ENCODE assay signal across 27 mouse cellular contexts in genomic region chr8:12702290-12702689, GRCm38 (mm10). TPM values are rescaled to one million over a fixed set of nuclear protein-coding genes. Genes with fewer than 3 reads are reported as not detected.
A peak's percentile ranks its signal among the peaks of the same experiment; 100 is the strongest.
DNase-seq lines count a peak whose midpoint lies in the region; ATAC-seq and TF ChIP-seq lines count a peak whose summit lies in the region.
"Had no signal": no experiment of that assay in that cellular context is flagged by ENCODE, and none has a peak within 500 bp of the region (broad histone marks: within the 10 kb centered on the region; RNA-seq: fewer than 3 reads in every experiment).

No protein-coding gene starts in this region.

- H3K4me1 ChIP-seq in kidney, postnatal 0 days (replicated peaks; ENCODE audit: insufficient read depth, low read length): no peaks in the 10 kb centered on the region
- no peaks in the 10 kb centered on the region for H3K4me1 ChIP-seq in kidney, embryonic 16.5 days (ENCODE audit: insufficient read depth, low read length)
- no peaks in the 10 kb centered on the region for H3K4me1 ChIP-seq in MEL (ENCODE audit: control insufficient read depth in 1 of 2, insufficient read depth in 2 of 2, low read length in 2 of 2)
- H3K4me1 ChIP-seq: embryonic facial prominence, embryonic 13.5 days; forebrain, embryonic 15.5 days; hindbrain, embryonic 10.5 days; hindbrain, embryonic 15.5 days; limb, embryonic 12.5 days; liver, embryonic 15.5 days had no signal

- no peak for ATAC-seq in kidney, postnatal 0 days (replicated peaks; ENCODE audit: low FRiP score, low read depth)
- ATAC-seq in kidney, embryonic 16.5 days (ENCODE audit: low FRiP score, low TSS enrichment): no peak
- ATAC-seq in granulocyte monocyte progenitor cell, adult 5-6 weeks (replicated peaks; ENCODE audit: poor library complexity, severe bottlenecking): peak; percentile 77
- ATAC-seq in neutrophil, adult 5-6 weeks (ENCODE audit: extremely low read depth, insufficient number of reproducible peaks, low FRiP score, poor library complexity, severe bottlenecking): peak; percentile 43; the same call in 1 of the 2 replicates
- ATAC-seq: CD4-positive, CD25-positive, alpha-beta regulatory T cell, adult 4 months; forebrain, embryonic 15.5 days; inflammation-experienced regulatory T-cells, adult 6 months had no signal

- no peak overlapping the region for H3K4me2 ChIP-seq in kidney, postnatal 0 days (ENCODE audit: low read length)
- no peak overlapping the region for H3K4me2 ChIP-seq in kidney, embryonic 16.5 days (replicated peaks; ENCODE audit: low read depth, low read length)
- H3K4me2 ChIP-seq: embryonic facial prominence, embryonic 13.5 days; forebrain, embryonic 15.5 days; hindbrain, embryonic 15.5 days; limb, embryonic 12.5 days; liver, embryonic 15.5 days had no signal

- H3K27ac ChIP-seq in kidney, postnatal 0 days: no peak overlapping the region
- no peak overlapping the region for H3K27ac ChIP-seq in kidney, embryonic 16.5 days (ENCODE audit: low read length)
- H3K27ac ChIP-seq in MEL (ENCODE audit: control insufficient read depth, low read depth, low read length): no peak overlapping the region
- H3K27ac ChIP-seq in gastrocnemius, adult 2 months: no peak overlapping the region
- H3K27ac ChIP-seq: embryonic facial prominence, embryonic 13.5 days; forebrain, embryonic 10.5 days; forebrain, embryonic 15.5 days; hindbrain, embryonic 10.5 days; hindbrain, embryonic 15.5 days; layer of hippocampus, adult 2 months; limb, embryonic 12.5 days; liver, embryonic 15.5 days had no signal

- no peak overlapping the region for H3K9ac ChIP-seq in kidney, postnatal 0 days (ENCODE audit: low read depth, low read length)
- no peak overlapping the region for H3K9ac ChIP-seq in kidney, embryonic 16.5 days (replicated peaks; ENCODE audit: low read length)
- no peak overlapping the region for H3K9ac ChIP-seq in MEL (ENCODE audit: control insufficient read depth, low read depth, low read length, poor library complexity, severe bottlenecking)
- H3K9ac ChIP-seq: embryonic facial prominence, embryonic 13.5 days; forebrain, embryonic 15.5 days; hindbrain, embryonic 15.5 days; limb, embryonic 12.5 days; liver, embryonic 15.5 days had no signal

- H3K4me3 ChIP-seq in kidney, postnatal 0 days (replicated peaks; ENCODE audit: low read depth, low read length): no peak overlapping the region
- no peak overlapping the region for H3K4me3 ChIP-seq in kidney, embryonic 16.5 days (ENCODE audit: low read length)
- no peak overlapping the region for H3K4me3 ChIP-seq in MEL (ENCODE audit: control insufficient read depth in 1 of 2, insufficient read depth in 1 of 2, low read depth in 2 of 2, low read length in 2 of 2)
- no peak overlapping the region for H3K4me3 ChIP-seq in gastrocnemius, adult 2 months
- H3K4me3 ChIP-seq: embryonic facial prominence, embryonic 13.5 days; forebrain, embryonic 10.5 days; forebrain, embryonic 15.5 days; hindbrain, embryonic 10.5 days; hindbrain, embryonic 15.5 days; layer of hippocampus, adult 2 months; limb, embryonic 12.5 days; liver, embryonic 15.5 days had no signal

- no peak for TF ChIP-seq EP300 in MEL (IDR thresholded peaks at IDR 0.05; ENCODE audit: low read depth in 1 of 2, low read length in 2 of 2)

- peak; percentile 24 for DNase-seq in kidney, postnatal 0 days (ENCODE audit: low spot score)
- peak; percentile 32 for DNase-seq in MEL (ENCODE audit: low read depth, low spot score)
- no peak for DNase-seq in left cerebral cortex, postnatal 10 days (ENCODE audit: extremely low spot score in 1 of 2, low spot score in 2 of 2)
- no peak for DNase-seq in gastrocnemius, adult 2 months
- DNase-seq: adrenal gland, postnatal 14 days; cerebellum, adult 11 months; cerebellum, adult 9-11 months; heart, postnatal 14 days; kidney, adult 11 months; kidney, postnatal 36 days; layer of hippocampus, postnatal 36 days; lung, postnatal 36 days; midbrain, embryonic 14.5 days; right cerebral cortex, adult 18-20 months had no signal

- H3K27me3 ChIP-seq in kidney, postnatal 0 days (ENCODE audit: insufficient read depth, low read length): no peaks in the 10 kb centered on the region
- H3K27me3 ChIP-seq in kidney, embryonic 16.5 days (ENCODE audit: insufficient read depth, low read length): no peaks in the 10 kb centered on the region
- H3K27me3 ChIP-seq in MEL (ENCODE audit: control insufficient read depth in 1 of 2, insufficient read depth in 2 of 2, low read length in 2 of 2): peaks cover 10 to 17% of the 10 kb centered on the region in 2 experiments
- H3K27me3 ChIP-seq: forebrain, embryonic 15.5 days; hindbrain, embryonic 15.5 days had no signal

- no peaks in the 10 kb centered on the region for H3K36me3 ChIP-seq in kidney, postnatal 0 days (ENCODE audit: insufficient read depth, low read length)
- H3K36me3 ChIP-seq in kidney, embryonic 16.5 days (ENCODE audit: insufficient read depth, low read length): no peaks in the 10 kb centered on the region
- H3K36me3 ChIP-seq in MEL (ENCODE audit: control insufficient read depth in 1 of 2, insufficient read depth in 2 of 2, low read length in 2 of 2): no peaks in the 10 kb centered on the region
- H3K36me3 ChIP-seq: embryonic facial prominence, embryonic 13.5 days; forebrain, embryonic 10.5 days; forebrain, embryonic 15.5 days; hindbrain, embryonic 10.5 days; hindbrain, embryonic 15.5 days; limb, embryonic 12.5 days; liver, embryonic 15.5 days had no signal

- no peak for TF ChIP-seq POLR2A in MEL (IDR thresholded peaks at IDR 0.05; ENCODE audit: control insufficient read depth in 1 of 2, insufficient read depth in 1 of 2, low read depth in 1 of 2, low read length in 2 of 2, poor library complexity in 1 of 2)

- WGBS in kidney, postnatal 0 days: 49% methylated on average over 8 of the region's 8 CpGs
- WGBS in kidney, embryonic 16.5 days: 45% methylated on average over 8 of the region's 8 CpGs

- no peaks in the 10 kb centered on the region for H3K79me2 ChIP-seq in MEL (ENCODE audit: control insufficient read depth, insufficient read depth, low read length, poor library complexity)

- intact Hi-C loops in left cerebral cortex, postnatal 10 days (cut with DNase I): no loop called here
- intact Hi-C loops in gastrocnemius, adult 2 months (cut with DNase I): no loop called here

- no peak for TF ChIP-seq CTCF in kidney, postnatal 0 days (IDR thresholded peaks at IDR 0.05; ENCODE audit: low read depth)
- no peak for TF ChIP-seq CTCF in MEL (IDR thresholded peaks at IDR 0.05 in 2 of 3, conservative IDR thresholded peaks at IDR 0.05 in 1 of 3; ENCODE audit: control insufficient read depth in 1 of 3, insufficient read depth in 1 of 3, low read depth in 2 of 3, low read length in 3 of 3, poor library complexity in 1 of 3, severe bottlenecking in 1 of 3)
- no peak for TF ChIP-seq CTCF in gastrocnemius, adult 2 months (IDR thresholded peaks at IDR 0.05)

- TF ChIP-seq RAD21 in MEL (IDR thresholded peaks at IDR 0.05; ENCODE audit: low read depth, low read length): no peak

- no peaks in the 10 kb centered on the region for H3K9me3 ChIP-seq in kidney, postnatal 0 days (replicated peaks; ENCODE audit: low read length)
- H3K9me3 ChIP-seq in kidney, embryonic 16.5 days (ENCODE audit: low read length): peaks cover 5% of the 10 kb centered on the region
- no peaks in the 10 kb centered on the region for H3K9me3 ChIP-seq in MEL (replicated peaks; ENCODE audit: insufficient read depth, low read length)
- H3K9me3 ChIP-seq: embryonic facial prominence, embryonic 13.5 days; forebrain, embryonic 10.5 days; forebrain, embryonic 15.5 days; hindbrain, embryonic 15.5 days; liver, embryonic 15.5 days had no signal

TF ChIP-seq in MEL, 35 proteins besides CTCF, POLR2A, EP300 and RAD21:
- TF ChIP-seq E2F4 (IDR thresholded peaks at IDR 0.05; ENCODE audit: borderline replicate concordance, low read depth, low read length) (no peak), CHD1 (IDR thresholded peaks at IDR 0.05; ENCODE audit: low read depth, low read length) (no peak), MYC (IDR thresholded peaks at IDR 0.05; ENCODE audit: low read depth, low read length) (no peak), MYB (IDR thresholded peaks at IDR 0.05; ENCODE audit: low read depth, low read length) (no peak), MEF2A (IDR thresholded peaks at IDR 0.05; ENCODE audit: extremely low read depth, insufficient replicate concordance, low read depth, low read length, poor library complexity, severe bottlenecking) (no peak)

RNA-seq across cellular contexts. Expression of gene Tubgcp3, which starts 30.2 kb away (rescaled TPM):
- 28.4 and 32.3 TPM in 2 replicates for polyA plus RNA-seq in kidney, postnatal 0 days (2015; fragmentation: Nextera tagmentation; extraction: Ambion mirVana)
- polyA plus RNA-seq in kidney, embryonic 16.5 days (2015; fragmentation: Nextera tagmentation; extraction: Ambion mirVana): 49.0 and 52.2 TPM in 2 replicates
- total RNA-seq in MEL (2012; rRNA removed): 39.2 and 43.6 TPM in 2 replicates
- polyA plus RNA-seq in MEL (2012; ENCODE audit: insufficient read depth in 1 of 2, insufficient read length in 2 of 2, low read depth in 1 of 2, low replicate concordance in 2 of 2, missing spikeins in 1 of 2): 10 to 100 TPM; 60.2 to 87.7 TPM
- total RNA-seq in granulocyte monocyte progenitor cell, adult 5-6 weeks (2014; fragmentation: Nextera tagmentation): 45.7 and 62.5 TPM in 2 replicates
- total RNA-seq in granulocyte monocyte progenitor cell, adult 5-6 weeks (2017): 51.3 and 53.6 TPM in 2 replicates
- total RNA-seq in neutrophil, adult 5-6 weeks (2017): 58.1 and 60.5 TPM in 2 replicates
- total RNA-seq in left cerebral cortex, postnatal 10 days (2021): 10 to 100 TPM; 32.3 to 32.7 TPM
- 1 to 10 TPM; 8.6 to 8.9 TPM for total RNA-seq in gastrocnemius, adult 2 months (2021)

RNA-seq across cellular contexts. Expression of gene Atp11a, which starts 54.5 kb away (rescaled TPM):
- 24.0 and 24.5 TPM in 2 replicates for polyA plus RNA-seq in kidney, postnatal 0 days (2015; fragmentation: Nextera tagmentation; extraction: Ambion mirVana)
- 14.4 and 18.5 TPM in 2 replicates for polyA plus RNA-seq in kidney, embryonic 16.5 days (2015; fragmentation: Nextera tagmentation; extraction: Ambion mirVana)
- 20.4 and 20.9 TPM in 2 replicates for total RNA-seq in MEL (2012; rRNA removed)
- polyA plus RNA-seq in MEL (2012; ENCODE audit: insufficient read depth in 1 of 2, insufficient read length in 2 of 2, low read depth in 1 of 2, low replicate concordance in 2 of 2, missing spikeins in 1 of 2): 10 to 100 TPM in 1 of 2 experiments, not detected in 1; 39.7 TPM
- 19.8 and 22.8 TPM in 2 replicates for total RNA-seq in granulocyte monocyte progenitor cell, adult 5-6 weeks (2014; fragmentation: Nextera tagmentation)
- total RNA-seq in granulocyte monocyte progenitor cell, adult 5-6 weeks (2017): 14.3 and 18.7 TPM in 2 replicates
- total RNA-seq in neutrophil, adult 5-6 weeks (2017): 28.2 and 32.7 TPM in 2 replicates
- 10 to 100 TPM; 50.1 to 52.6 TPM for total RNA-seq in left cerebral cortex, postnatal 10 days (2021)
- total RNA-seq in gastrocnemius, adult 2 months (2021): 10 to 100 TPM; 27.1 to 30.9 TPM

Comparison
In these comparisons a context has a peak if more than half of its experiments do, and no peak if none do; other contexts are left out.
1. ATAC-seq: peak in granulocyte monocyte progenitor cell, adult 5-6 weeks (single experiment) and neutrophil, adult 5-6 weeks (single experiment); none in kidney, postnatal 0 days (single experiment) and kidney, embryonic 16.5 days (single experiment).
2. DNase-seq: peak in kidney, postnatal 0 days (single experiment) and MEL (single experiment); none in left cerebral cortex, postnatal 10 days (0 of 2) and gastrocnemius, adult 2 months (single experiment).